Mouse (Mus musculus): Measurements from ENCODE around the gene Raver1. TPM values are rescaled to one million over a fixed set of nuclear protein-coding genes. Genes with fewer than 3 reads are reported as not detected.

Gene Raver1
- polyA plus RNA-seq, 1 experiment, result 63.4 TPM

GRCm38 (mm10) chr9:21132102-21132775, 40.4 kb upstream of the Raver1 start:
- TF ChIP-seq POLR2A (IDR thresholded peaks at IDR 0.05; ENCODE audit: borderline replicate concordance, extremely low read depth, low read depth, low read length) (no peak), CTCF (IDR thresholded peaks at IDR 0.05; ENCODE audit: insufficient read depth, low read length) (peak; percentile 11; the same call in 1 of the 2 replicates)

GRCm38 (mm10) chr9:21131059-21131956, 39.5 kb upstream of the Raver1 start, which contains the start of gene Tyk2:
Gene Tyk2, minus strand, starts transcription at chr9:21131243.
- TF ChIP-seq POLR2A (IDR thresholded peaks at IDR 0.05; ENCODE audit: borderline replicate concordance, extremely low read depth, low read depth, low read length), result peak; percentile 81; the same call in 1 of the 2 replicates
- no peak for TF ChIP-seq CTCF (IDR thresholded peaks at IDR 0.05; ENCODE audit: insufficient read depth, low read length)
- peak; percentile 87 for DNase-seq
- Histone ChIP-seq H3K4me1 (ENCODE audit: control insufficient read depth, insufficient read depth, low read length) (peaks cover 18% of the 10 kb centered on the region), H3K4me3 (replicated peaks; ENCODE audit: extremely low read depth, low read depth, low read length) (peak within 1 kb of the TSS; percentile 89)
- 5% methylated on average over 37 of the region's 37 CpGs for WGBS

More at GRCm38 (mm10) chr9:21132102-21132775, 40.4 kb upstream of the Raver1 start:
- no peak for DNase-seq
- Histone ChIP-seq H3K4me3 (replicated peaks; ENCODE audit: extremely low read depth, low read depth, low read length) (no peak overlapping the region), H3K4me1 (ENCODE audit: control insufficient read depth, insufficient read depth, low read length) (peaks cover 25% of the 10 kb centered on the region)
- 70% methylated on average over 12 of the region's 12 CpGs for WGBS

GRCm38 (mm10) chr9:21126259-21126627, 34.4 kb upstream of the Raver1 start:
- no peak for DNase-seq
- no peak overlapping the region for H3K4me3 ChIP-seq (replicated peaks; ENCODE audit: extremely low read depth, low read depth, low read length)
- peaks cover 2% of the 10 kb centered on the region; the same call in 1 of the 2 replicates for H3K4me1 ChIP-seq (ENCODE audit: control insufficient read depth, insufficient read depth, low read length)
- TF ChIP-seq CTCF (IDR thresholded peaks at IDR 0.05; ENCODE audit: insufficient read depth, low read length) (no peak), POLR2A (IDR thresholded peaks at IDR 0.05; ENCODE audit: borderline replicate concordance, extremely low read depth, low read depth, low read length) (no peak)
- WGBS, result 46% methylated on average over 2 of the region's 2 CpGs

- H3K4me3 ChIP-seq (replicated peaks; ENCODE audit: extremely low read depth, low read depth, low read length), result no peak overlapping the region
- DNase-seq, result no peak
- TF ChIP-seq POLR2A (IDR thresholded peaks at IDR 0.05; ENCODE audit: borderline replicate concordance, extremely low read depth, low read depth, low read length) (no peak), CTCF (IDR thresholded peaks at IDR 0.05; ENCODE audit: insufficient read depth, low read length) (no peak)
- peaks cover 2% of the 10 kb centered on the region; the same call in 1 of the 2 replicates for H3K4me1 ChIP-seq (ENCODE audit: control insufficient read depth, insufficient read depth, low read length)
- WGBS, result 81% methylated on average over 9 of the region's 9 CpGs
Observed at GRCm38 (mm10) chr9:21125502-21126258, 33.9 kb upstream of the Raver1 start.

- DNase-seq, result no peak
- 75% methylated on average over 5 of the region's 5 CpGs for WGBS
- TF ChIP-seq CTCF (IDR thresholded peaks at IDR 0.05; ENCODE audit: insufficient read depth, low read length) (no peak), POLR2A (IDR thresholded peaks at IDR 0.05; ENCODE audit: borderline replicate concordance, extremely low read depth, low read depth, low read length) (no peak)
Observed at GRCm38 (mm10) chr9:21124837-21125236, 33.0 kb upstream of the Raver1 start.

GRCm38 (mm10) chr9:21121483-21121882, 29.7 kb upstream of the Raver1 start:
- no peak for TF ChIP-seq CTCF (IDR thresholded peaks at IDR 0.05; ENCODE audit: insufficient read depth, low read length)
- TF ChIP-seq POLR2A (IDR thresholded peaks at IDR 0.05; ENCODE audit: borderline replicate concordance, extremely low read depth, low read depth, low read length), result no peak
- WGBS, result 81% methylated on average over 16 of the region's 16 CpGs
- H3K4me1 ChIP-seq (ENCODE audit: control insufficient read depth, insufficient read depth, low read length), result no peaks in the 10 kb centered on the region
- DNase-seq, result no peak
- H3K4me3 ChIP-seq (replicated peaks; ENCODE audit: extremely low read depth, low read depth, low read length), result no peak overlapping the region

More at GRCm38 (mm10) chr9:21124837-21125236, 33.0 kb upstream of the Raver1 start:
- H3K4me1 ChIP-seq (ENCODE audit: control insufficient read depth, insufficient read depth, low read length), result no peaks in the 10 kb centered on the region
- no peak overlapping the region for H3K4me3 ChIP-seq (replicated peaks; ENCODE audit: extremely low read depth, low read depth, low read length)

GRCm38 (mm10) chr9:21117073-21117472, 25.3 kb upstream of the Raver1 start:
- 71% methylated on average over 6 of the region's 6 CpGs for WGBS
- TF ChIP-seq POLR2A (IDR thresholded peaks at IDR 0.05; ENCODE audit: borderline replicate concordance, extremely low read depth, low read depth, low read length) (no peak), CTCF (IDR thresholded peaks at IDR 0.05; ENCODE audit: insufficient read depth, low read length) (no peak)
- H3K4me1 ChIP-seq (ENCODE audit: control insufficient read depth, insufficient read depth, low read length), result no peaks in the 10 kb centered on the region
- no peak overlapping the region for H3K4me3 ChIP-seq (replicated peaks; ENCODE audit: extremely low read depth, low read depth, low read length)
- no peak for DNase-seq

GRCm38 (mm10) chr9:21115105-21115504, 23.3 kb upstream of the Raver1 start:
- WGBS, result 87% methylated on average over 8 of the region's 8 CpGs
- H3K4me1 ChIP-seq (ENCODE audit: control insufficient read depth, insufficient read depth, low read length), result no peaks in the 10 kb centered on the region
- DNase-seq, result no peak
- no peak for TF ChIP-seq POLR2A (IDR thresholded peaks at IDR 0.05; ENCODE audit: borderline replicate concordance, extremely low read depth, low read depth, low read length)
- no peak for TF ChIP-seq CTCF (IDR thresholded peaks at IDR 0.05; ENCODE audit: insufficient read depth, low read length)
- H3K4me3 ChIP-seq (replicated peaks; ENCODE audit: extremely low read depth, low read depth, low read length), result no peak overlapping the region

- no peak for TF ChIP-seq CTCF (IDR thresholded peaks at IDR 0.05; ENCODE audit: insufficient read depth, low read length)
- no peak for TF ChIP-seq POLR2A (IDR thresholded peaks at IDR 0.05; ENCODE audit: borderline replicate concordance, extremely low read depth, low read depth, low read length)
- 91% methylated on average over 7 of the region's 7 CpGs for WGBS
- no peak overlapping the region for H3K4me3 ChIP-seq (replicated peaks; ENCODE audit: extremely low read depth, low read depth, low read length)
- no peaks in the 10 kb centered on the region for H3K4me1 ChIP-seq (ENCODE audit: control insufficient read depth, insufficient read depth, low read length)
- no peak for DNase-seq
Observed at GRCm38 (mm10) chr9:21114190-21114589, 22.4 kb upstream of the Raver1 start.

Measured in lung, adult 2 months (tissue).